12 mouse cellular contexts compared by ENCODE assay signal in genomic region chr8:126326731-126327130, GRCm38 (mm10). TPM values are rescaled to one million over a fixed set of nuclear protein-coding genes. Genes with fewer than 3 reads are reported as not detected.
DNase-seq lines count a peak whose midpoint lies in the region.
"Had no signal": no experiment of that assay in that cellular context is flagged by ENCODE, and none has a peak within 500 bp of the region (broad histone marks: within the 10 kb centered on the region; RNA-seq: fewer than 3 reads in every experiment).

No protein-coding gene starts in this region.

- intact Hi-C loops in left cerebral cortex, postnatal 10 days (cut with DNase I) = no loop called here

- peak; percentile 96 for DNase-seq in brain, adult 2 months (ENCODE audit: low read depth, low spot score)
- peak; percentile 91 for DNase-seq in cerebellum, adult 9-10 months
- peak; percentile 76 for DNase-seq in layer of hippocampus, adult 11-12 months (ENCODE audit: low spot score)
- DNase-seq in left cerebral cortex, postnatal 10 days (ENCODE audit: extremely low spot score in 1 of 2, low spot score in 2 of 2) = peak; percentile 14 to 42
- DNase-seq in adrenal gland, postnatal 36 days = no peak
- no peak for DNase-seq in kidney, postnatal 4 days
- DNase-seq in kidney, adult 8-10 months = no peak
- no peak for DNase-seq in lung, postnatal 14 days
- DNase-seq: kidney, adult 2 months; liver, embryonic 13.5 days had no signal

RNA-seq across cellular contexts. Expression of gene Slc35f3, which starts 28.4 kb away (rescaled TPM):
- 10 to 100 TPM; 16.8 to 19.0 TPM for total RNA-seq in left cerebral cortex, postnatal 10 days (2021)
- total RNA-seq in adrenal gland, postnatal 36 days (2021) = 1 to 10 TPM in 1 of 2 experiments, under 1 TPM in 1; 0.20 to 2.8 TPM
- total RNA-seq: CH12.LX; hematopoietic stem cell, adult 5-6 weeks had no signal

Comparison
In these comparisons a context has a peak if more than half of its experiments do, and no peak if none do; other contexts are left out.
1. DNase-seq: peak in brain, adult 2 months (single experiment), cerebellum, adult 9-10 months (single experiment), layer of hippocampus, adult 11-12 months (single experiment) and left cerebral cortex, postnatal 10 days (2 of 2); none in adrenal gland, postnatal 36 days (0 of 2), kidney, postnatal 4 days (0 of 2), kidney, adult 8-10 months (0 of 2) and lung, postnatal 14 days (single experiment).
2. RNA of gene Slc35f3, which starts 28.4 kb away (total RNA-seq): 16.8 to 19.0 TPM in left cerebral cortex, postnatal 10 days; 0.20 to 2.8 TPM in adrenal gland, postnatal 36 days; every median in the first group is over 4 times any median in the second.